Mouse (Mus musculus) spleen, adult 2 months (tissue): ENCODE measurements around the gene Zdhhc19.

Source experiments
- CTCF ChIP-seq: fragments of 200-500 bp; IDR thresholded peaks from 2 replicates; pipeline ENCODE4 v1.5.1; 2011; ENCODE audit warnings: mild to moderate bottlenecking, inconsistent platforms; ENCODE audit not compliant: insufficient read depth, insufficient read length, insufficient replicate concordance; ENCODE audit errors: extremely low read depth
- POLR2A ChIP-seq: fragments of 200-500 bp; IDR thresholded peaks from 2 replicates; pipeline ENCODE4 v1.6.1; 2011; ENCODE audit warnings: low read depth, low read length, inconsistent platforms

DNA sequence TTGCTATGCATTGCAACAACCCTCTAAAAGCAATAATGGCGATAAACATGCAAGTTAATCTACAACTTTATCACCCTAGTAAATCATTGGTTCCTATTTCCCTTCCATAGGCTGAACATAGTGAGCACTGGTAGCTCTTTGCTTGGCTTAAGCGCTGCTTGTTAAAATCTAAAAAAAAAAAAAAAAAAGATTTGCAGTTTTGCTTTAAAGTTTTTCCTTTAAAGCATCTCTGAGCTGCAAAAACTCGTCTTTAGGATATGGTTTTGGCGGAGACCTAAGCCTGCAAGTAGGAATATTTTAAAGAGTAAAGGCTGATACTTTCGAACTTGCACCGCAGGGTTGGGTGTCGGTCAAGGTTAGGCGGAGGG, 112.3 kb downstream of the Zdhhc19 start:
- TF ChIP-seq POLR2A (no peak), CTCF (no peak)
